Mouse (Mus musculus): Measurements from ENCODE around the gene Vpreb2. TPM values are rescaled to one million over a fixed set of nuclear protein-coding genes. Genes with fewer than 3 reads are reported as not detected.
"Not testable (repeated sequence)": the region's sequence is repeated elsewhere in the genome, so short reads cannot be mapped to it uniquely, and the experiment has no call there.

The Vpreb2 gene
- total RNA-seq, 2 experiments from 2014 or later, result not detected

DNA sequence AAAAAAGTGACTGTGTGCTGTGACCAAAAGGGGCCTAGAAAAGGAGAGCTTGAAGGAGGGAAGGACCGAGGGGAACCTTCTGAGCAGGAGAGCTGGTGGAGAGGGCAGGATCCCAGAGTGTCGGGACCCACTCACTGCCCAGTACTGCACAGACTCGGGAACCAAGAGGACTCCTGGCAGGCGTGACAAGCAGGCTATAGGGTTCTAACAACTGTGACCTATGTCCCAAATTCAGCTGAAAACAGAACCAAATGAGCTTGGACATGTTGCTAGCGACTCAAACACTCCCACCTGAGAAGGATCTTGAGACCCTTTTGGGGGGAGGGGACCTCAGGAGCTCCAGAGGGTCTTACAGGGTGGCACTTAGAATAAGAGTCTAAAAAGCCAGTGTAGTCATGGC is 4.8 kb downstream of the Vpreb2 start:
- no peak for DNase-seq (ENCODE audit: low spot score in 2 of 2)
- intact Hi-C loops (cut with DNase I), result loop anchor here (5.0 kb wide), 2 partner anchors 53 to 73 kb away; partner anchors contain the start of gene Ess2

DNA sequence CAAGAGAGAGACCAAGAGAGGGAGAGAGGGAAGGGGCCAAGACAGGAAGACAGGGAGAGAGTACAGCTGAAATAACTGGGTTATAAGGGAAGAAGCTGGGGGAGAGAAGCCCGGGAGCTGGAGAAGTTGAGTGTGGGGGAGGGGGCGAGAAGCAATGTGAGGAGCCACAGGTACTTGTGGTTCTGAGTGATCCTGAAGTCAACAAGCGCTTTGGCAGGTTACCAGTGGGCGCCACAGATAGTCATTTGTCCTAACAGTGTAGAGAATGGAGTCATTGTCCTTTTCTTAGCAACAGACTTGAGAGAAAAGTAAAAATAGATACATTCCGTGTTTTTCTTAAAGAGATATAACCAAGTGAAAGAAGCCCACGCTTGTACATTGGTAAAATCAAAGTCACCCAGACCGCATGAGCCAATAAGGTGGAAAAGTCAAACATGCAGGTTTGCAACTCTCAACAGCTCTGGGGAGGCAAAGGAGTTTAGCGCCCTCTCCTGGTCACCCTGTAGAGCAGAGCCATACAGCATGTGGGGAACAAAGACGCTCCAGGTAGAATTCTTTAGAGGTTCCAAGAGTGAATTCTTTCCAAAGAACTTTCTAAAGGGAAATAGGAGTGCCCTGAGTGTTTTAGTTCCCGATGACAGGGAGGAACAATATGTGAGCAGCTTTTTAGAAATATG is 6.4 kb downstream of the Vpreb2 start:
- intact Hi-C loops (cut with DNase I), result loop anchor here (5.0 kb wide), 2 partner anchors 54 to 74 kb away; partner anchors contain the start of gene Ess2
- DNase-seq (ENCODE audit: low spot score in 2 of 2), result peak; percentile 54 to 58

DNA sequence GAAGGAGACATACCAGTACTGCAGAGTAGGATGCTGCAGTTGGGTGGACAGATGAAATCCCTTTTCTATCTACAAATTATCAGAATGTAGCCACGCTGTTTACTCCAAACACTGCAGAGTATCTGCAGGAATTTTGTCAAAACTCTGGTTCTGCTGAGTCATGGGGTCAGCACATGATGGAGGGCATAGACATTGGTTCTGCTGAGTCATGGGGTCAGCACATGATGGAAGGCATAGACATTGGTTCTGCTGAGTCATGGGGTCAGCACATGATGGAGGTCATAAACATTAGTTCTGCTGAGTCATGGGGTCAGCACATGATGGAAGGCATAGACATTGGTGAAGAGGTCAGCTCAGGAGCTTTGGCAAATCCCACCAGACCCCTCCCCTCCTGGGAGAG is 7.5 kb downstream of the Vpreb2 start:
- intact Hi-C loops (cut with DNase I), result loop anchor here (5.0 kb wide), 2 partner anchors 55 to 75 kb away; partner anchors contain the start of gene Ess2
- DNase-seq (ENCODE audit: low spot score in 2 of 2), result no peak

DNA sequence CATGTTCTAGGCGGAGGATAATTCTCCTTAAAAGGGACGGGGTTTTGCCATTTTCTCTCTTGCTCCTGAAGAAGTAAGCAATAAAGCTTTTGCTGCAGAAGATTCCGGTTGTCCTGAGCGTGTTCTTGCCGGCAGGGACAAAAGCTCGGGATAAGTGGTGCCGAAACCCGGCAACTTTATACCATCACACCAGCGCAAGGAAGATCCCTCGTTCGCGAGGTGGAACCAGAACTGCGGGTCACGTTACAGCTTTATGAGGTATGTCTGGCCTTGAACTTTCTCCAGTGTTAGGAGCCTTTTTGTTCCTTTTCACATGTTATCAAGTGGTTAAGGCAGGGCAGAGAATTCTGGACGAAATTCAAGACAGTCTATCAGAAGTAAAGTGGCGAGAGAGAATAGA is 12.1 kb downstream of the Vpreb2 start:
- DNase-seq (ENCODE audit: low spot score in 2 of 2); intact Hi-C loops (cut with DNase I): not testable (repeated sequence)

DNA sequence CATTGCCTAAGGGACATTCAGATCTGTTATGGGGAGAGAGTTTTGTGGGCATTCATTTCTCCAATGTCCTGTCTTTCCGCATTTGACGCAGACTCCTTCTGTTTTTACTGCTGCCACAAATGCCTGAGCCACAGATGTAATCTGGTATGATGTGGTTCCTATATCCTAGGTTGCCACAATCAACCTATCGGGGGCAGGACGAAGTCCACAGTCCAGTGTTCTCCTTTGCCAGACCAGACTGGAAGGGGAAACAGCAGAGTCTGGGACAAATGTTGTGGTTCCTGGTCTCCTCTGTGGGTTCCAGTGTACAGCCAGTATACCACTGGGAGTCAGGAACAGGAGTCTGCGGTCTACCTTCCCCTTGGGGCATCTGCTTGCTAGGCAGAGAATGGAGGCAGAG is 19.4 kb downstream of the Vpreb2 start:
- intact Hi-C loops (cut with DNase I), result no loop called here
- no peak for DNase-seq (ENCODE audit: low spot score in 2 of 2)

DNA sequence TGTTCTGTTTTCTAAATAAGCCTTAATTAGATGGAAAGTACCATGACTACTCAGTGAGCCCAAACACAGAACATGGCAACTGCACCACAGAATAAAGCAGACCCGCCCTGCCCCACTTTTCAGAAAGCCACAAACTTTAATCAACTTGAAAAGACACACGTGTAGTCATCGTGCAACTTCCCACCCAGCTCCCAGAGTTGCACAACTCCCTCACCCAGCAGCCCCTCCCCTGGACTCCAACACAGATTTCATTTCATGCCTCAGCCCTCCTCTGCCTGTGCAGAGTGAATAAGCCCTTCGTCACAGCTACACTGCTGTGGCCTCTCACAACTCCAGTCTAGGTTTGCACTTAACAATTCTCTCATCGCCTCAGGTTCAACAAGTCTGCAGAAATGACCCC is 24.4 kb downstream of the Vpreb2 start:
- DNase-seq (ENCODE audit: low spot score in 2 of 2), result no peak
- intact Hi-C loops (cut with DNase I), result no loop called here

DNA sequence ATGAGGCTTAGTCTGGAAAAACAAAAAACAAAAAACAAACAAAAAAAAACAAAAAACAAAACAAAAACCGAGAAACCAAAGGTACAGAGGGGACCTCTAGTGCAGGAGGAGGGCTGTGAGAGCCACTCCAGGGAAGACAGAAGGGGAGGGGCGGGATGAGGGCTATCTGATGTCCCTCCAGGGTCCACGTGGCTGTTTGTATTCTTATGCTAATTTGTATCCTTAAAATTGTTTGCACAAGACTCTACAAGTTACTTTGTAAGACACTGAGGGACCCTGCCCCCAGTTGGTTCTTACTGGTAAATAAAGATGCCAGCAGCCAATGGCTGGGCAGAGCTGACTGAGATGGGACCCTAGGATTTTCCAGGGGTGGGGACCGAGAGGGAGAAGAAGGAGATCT is 26.9 kb downstream of the Vpreb2 start:
- intact Hi-C loops (cut with DNase I), result no loop called here
- no peak for DNase-seq (ENCODE audit: low spot score in 2 of 2)

DNA sequence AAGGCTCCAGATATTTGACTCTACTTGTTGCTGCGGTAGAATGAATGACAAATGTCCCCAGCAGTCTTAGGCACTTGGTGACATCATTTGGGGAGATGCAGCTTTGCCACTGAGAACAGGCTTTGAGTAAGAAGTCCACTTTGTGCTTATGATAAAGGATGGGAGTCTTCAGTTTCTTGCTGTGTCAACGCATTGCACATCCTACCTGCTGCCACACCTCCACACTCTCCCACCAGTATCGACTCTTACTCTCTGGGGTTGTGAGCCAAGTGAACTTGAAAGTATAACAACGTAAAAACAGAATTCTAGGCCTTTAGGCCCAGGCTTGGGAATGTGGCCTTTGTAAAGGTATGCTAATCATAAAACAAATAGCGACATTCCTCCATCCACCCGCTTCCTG is 30.9 kb downstream of the Vpreb2 start:
- intact Hi-C loops (cut with DNase I), result no loop called here
- no peak for DNase-seq (ENCODE audit: low spot score in 2 of 2)

DNA sequence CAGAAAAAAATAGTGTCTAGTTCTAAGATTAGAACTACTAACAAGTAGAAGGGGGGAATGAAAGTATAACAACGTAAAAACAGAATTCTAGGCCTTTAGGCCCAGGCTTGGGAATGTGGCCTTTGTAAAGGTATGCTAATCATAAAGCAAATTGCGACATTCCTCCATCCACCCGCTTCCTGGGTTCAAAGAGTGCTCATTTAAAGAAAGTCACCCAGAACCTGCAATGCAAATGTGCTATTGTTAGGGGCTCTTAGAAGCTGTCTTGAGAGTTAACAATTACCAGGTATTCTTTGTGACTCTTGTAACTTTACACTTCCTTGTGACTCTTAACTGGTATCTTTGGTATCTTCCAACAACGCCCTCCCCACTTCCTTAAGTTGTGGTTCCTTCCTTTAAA is 36.3 kb downstream of the Vpreb2 start:
- intact Hi-C loops (cut with DNase I); DNase-seq (ENCODE audit: low spot score in 2 of 2): not testable (repeated sequence)

DNA sequence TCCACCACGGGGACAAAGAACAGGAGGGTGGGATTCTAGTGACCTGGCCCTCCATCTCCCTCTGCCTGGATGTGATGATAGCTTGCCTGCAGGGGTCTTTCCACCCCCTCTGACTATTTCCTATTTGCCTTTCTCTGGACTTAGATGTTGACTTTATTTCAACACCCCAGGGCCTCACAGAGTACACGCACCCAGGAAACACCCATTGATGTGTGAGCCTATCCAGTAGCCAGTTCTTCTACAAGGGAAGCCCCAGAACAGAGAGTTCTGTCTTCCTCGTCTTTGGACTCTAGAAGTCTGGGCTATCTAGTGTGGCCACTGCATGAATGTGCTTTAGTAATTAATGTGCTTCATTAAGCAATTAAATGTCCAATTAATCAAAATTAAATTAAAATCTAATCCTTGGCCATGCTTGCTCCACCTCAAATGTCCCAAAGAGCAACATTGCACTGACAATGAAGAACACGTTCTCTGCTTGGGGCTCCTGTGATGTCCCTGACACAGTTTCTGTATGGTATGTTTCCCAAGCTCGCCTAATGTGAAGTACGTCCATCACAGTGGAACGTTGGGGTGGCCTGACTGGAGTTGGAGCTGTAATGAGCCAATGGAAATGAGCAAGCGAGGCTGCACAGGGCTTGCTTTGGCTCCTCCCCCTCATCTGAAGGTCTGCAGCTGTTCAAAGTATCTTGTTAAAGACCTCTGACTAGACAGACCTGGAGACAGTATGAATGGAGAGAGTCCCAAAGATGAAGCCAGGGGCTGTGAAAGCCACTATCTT is 42.7 kb downstream of the Vpreb2 start:
- intact Hi-C loops (cut with DNase I), result no loop called here
- DNase-seq (ENCODE audit: low spot score in 2 of 2), result no peak

DNA sequence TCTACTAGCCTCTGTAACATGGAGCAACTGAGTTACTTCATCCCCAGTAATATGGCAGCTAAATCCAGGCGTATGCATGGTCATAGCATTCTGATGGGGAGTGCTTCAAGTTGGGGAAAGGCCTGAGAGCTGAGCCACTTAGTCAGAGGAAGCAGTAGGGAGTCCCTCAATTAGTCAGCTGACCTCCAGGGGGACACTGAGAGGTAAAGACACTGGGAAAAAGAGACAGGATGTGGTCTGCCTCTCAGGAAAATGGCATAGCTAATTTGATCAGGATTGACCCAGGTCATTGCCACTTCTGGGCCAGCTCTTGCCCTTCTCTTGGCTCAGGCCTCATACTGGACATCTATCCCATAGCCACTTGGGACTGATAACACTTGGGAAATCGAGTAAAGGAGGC is 47.1 kb downstream of the Vpreb2 start:
- intact Hi-C loops (cut with DNase I), result no loop called here
- no peak for DNase-seq (ENCODE audit: low spot score in 2 of 2)

Other genes with a start within 250 kb of the Vpreb2 start
- 10 to 100 TPM; 68.9 to 70.1 TPM for gene Med15, start 247.5 kb upstream of the Vpreb2 start, total RNA-seq (2021)
- gene Klhl22, start 220.8 kb upstream of the Vpreb2 start, total RNA-seq (2021), result 10 to 100 TPM; 93.6 to 98.8 TPM
- 1 to 10 TPM; 3.8 to 4.5 TPM for gene Scarf2, start 183.1 kb upstream of the Vpreb2 start, total RNA-seq (2021)
- gene B830017H08Rik, start 147.3 kb upstream of the Vpreb2 start, total RNA-seq (2021), result 1 to 10 TPM; 3.5 to 5.0 TPM
- gene Car15, start 142.1 kb upstream of the Vpreb2 start, total RNA-seq (2021), result 10 to 100 TPM; 11.7 to 14.6 TPM
- 1 to 10 TPM; 1.5 to 2.0 TPM for gene Gm20518, start 88.8 kb upstream of the Vpreb2 start, total RNA-seq (2021)
- under 1 TPM; 0.11 to 0.23 TPM for gene Tssk1, start 86.2 kb upstream of the Vpreb2 start, total RNA-seq (2021)
- 100 to 1,000 TPM; 102 to 105 TPM for gene Dgcr2, start 81.9 kb upstream of the Vpreb2 start, total RNA-seq (2021)
- gene Tssk2, start 81.8 kb upstream of the Vpreb2 start, total RNA-seq (2021), result not detected
- 10 to 100 TPM; 29.4 to 29.8 TPM for gene Ess2, start 69.1 kb upstream of the Vpreb2 start, total RNA-seq (2021)
- not detected for gene Gsc2, start 65.4 kb upstream of the Vpreb2 start, total RNA-seq (2021)
- gene Slc25a1, start 52.2 kb upstream of the Vpreb2 start, total RNA-seq (2021), result 10 to 100 TPM; 52.4 to 53.8 TPM
- gene Dgcr6, start 72.4 kb downstream of the Vpreb2 start, total RNA-seq (2021), result 100 to 1,000 TPM; 103 to 111 TPM
- 10 to 100 TPM; 27.1 to 33.7 TPM for gene Prodh, start 109.8 kb downstream of the Vpreb2 start, total RNA-seq (2021)
- gene Rtn4r, start 147.2 kb downstream of the Vpreb2 start, total RNA-seq (2021), result 100 to 1,000 TPM; 105 to 118 TPM
- not detected for gene Ccdc188, start 237.5 kb downstream of the Vpreb2 start, total RNA-seq (2021)